Mouse (Mus musculus): ENCODE data around the gene Npas2. TPM values are rescaled to one million over a fixed set of nuclear protein-coding genes. Genes with fewer than 3 reads are reported as not detected.
A peak's percentile ranks its signal among the peaks of the same experiment; 100 is the strongest.

Npas2 gene
- total RNA-seq (2021), result 10 to 100 TPM; 19.8 to 21.3 TPM
- long read RNA-seq, partial matches to known transcripts, result 1 of 6 reads
- long read RNA-seq, other reads (novel, unspliced or antisense), result 5 of 6 reads

DNA sequence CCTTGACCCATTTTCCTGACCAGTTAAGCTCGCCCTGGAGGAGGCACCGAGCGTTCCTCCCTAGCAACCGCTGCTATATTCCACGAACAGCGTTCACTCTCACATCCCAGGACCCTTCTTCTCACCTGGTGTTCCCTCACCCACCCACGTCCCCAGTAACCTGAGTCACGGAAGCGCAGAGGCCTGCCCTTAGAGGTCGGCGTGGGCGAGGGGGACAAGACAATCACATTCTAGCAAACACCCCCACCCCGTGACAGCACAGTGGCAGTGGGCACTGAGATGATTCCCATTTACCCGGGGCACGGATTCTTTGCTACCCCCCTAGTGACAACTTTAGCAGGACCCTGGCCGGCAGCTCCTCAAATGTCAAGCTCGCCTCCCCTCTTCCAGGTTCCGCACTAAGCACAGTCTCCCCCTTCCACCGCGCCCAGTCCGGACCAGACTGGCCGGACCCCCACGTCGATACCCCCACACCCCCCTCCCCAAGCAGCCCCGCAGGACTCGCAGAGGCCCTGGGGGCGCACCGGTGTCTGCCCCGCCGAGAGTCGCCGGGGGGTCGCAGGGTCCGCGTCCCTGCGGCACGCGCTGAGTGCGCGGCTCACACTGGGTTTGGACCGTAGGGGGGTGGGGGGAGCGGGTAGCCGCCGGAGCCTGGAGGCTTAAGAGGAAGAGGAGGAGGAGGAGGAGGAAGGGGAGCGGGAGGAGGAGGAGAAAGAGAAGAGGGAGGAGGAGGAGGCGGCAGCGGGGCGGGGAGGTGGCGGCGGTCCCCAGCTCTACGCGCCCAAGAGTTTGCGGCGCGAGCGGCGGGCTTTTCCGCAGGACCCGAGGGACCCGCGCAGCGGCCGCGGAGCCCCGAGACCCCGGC, at the start of gene Npas2:
TSS of gene Npas2 (plus strand) at position 735 of the 865 bp plus-strand sequence.
- DNase-seq (ENCODE audit: low spot score in 2 of 2), result peak in 1 of 2 experiments; percentile 27

DNA sequence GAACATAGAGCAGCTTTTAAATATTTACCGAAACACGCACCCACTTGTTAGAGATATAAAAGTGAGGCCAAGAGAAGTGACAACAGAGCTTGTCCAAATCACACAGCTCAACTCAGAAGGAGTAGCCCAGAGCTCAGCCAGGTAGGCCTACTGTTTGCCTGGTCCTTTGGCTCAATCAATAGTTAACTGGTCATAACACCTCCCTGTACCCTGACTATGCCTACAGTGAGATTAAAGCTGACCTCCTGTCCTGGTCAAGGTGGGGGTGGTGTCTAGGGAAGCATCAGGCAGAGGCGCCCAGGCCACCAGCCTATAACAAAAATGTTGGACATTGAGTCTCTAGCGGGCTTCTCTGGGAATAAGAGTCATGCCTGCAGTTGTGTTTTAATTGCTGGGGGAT, 36.8 kb upstream of the Npas2 start:
- DNase-seq (ENCODE audit: low spot score in 2 of 2), result no peak

DNA sequence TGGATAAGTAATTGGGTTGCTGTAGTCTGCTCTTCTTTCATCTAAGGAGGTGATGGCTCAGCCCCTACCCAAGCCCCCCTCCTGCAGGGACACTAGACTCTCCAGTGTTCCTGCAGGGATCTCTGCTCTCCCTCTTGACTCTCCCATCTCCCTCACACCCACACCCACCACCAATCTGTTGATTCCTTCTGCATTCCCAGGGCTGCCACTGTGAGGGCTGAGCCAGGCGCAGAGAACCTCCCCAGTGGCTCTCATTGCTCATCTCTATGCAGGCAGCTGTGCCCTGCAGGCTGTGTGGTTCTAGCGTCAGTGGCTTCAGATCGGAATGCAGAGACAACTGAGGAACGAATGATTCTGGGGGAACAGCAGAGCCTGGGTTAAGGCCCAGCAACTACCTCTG, 33.4 kb upstream of the Npas2 start:
- DNase-seq (ENCODE audit: low spot score in 2 of 2), result peak; percentile 9 to 19

DNA sequence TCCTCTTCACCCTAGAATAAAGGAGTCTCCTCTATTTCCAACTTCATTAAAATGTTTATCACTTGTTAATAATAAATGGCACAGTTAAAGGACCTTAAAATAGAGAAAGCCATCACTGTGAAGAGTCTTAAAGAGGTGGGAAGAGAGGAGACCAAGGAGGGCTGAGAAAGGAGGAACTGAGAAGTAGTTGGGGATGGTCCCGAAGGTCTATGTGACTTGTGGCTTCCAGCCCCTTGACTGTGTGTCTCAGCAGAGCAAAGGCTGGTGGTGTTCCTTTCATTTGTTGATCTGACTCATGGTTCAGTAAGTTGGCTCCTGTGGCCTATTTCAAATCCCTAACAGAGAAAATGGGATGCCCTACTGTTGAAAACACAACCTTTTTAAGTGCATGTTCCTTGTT, 30.5 kb upstream of the Npas2 start:
- DNase-seq (ENCODE audit: low spot score in 2 of 2), result no peak

DNA sequence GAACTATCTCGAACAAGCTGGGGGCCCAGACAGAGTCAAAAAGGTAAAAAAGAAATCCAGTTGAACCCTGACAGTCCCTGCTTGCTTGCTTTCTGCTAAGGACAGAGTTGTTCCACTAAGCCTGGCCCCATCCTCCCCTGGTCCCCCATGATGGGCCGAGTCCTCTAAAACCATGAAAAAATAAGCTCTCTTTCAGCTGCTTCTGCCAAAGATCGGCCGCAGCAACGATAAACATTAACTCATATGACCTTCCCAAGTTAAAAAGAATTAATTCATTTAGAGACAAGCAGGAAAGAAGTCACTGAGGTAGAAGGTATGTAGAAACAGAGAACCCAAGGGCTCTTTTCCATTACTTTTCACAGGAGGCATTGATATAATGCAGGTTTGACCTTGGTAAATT, 16.8 kb upstream of the Npas2 start:
- no peak for DNase-seq (ENCODE audit: low spot score in 2 of 2)

DNA sequence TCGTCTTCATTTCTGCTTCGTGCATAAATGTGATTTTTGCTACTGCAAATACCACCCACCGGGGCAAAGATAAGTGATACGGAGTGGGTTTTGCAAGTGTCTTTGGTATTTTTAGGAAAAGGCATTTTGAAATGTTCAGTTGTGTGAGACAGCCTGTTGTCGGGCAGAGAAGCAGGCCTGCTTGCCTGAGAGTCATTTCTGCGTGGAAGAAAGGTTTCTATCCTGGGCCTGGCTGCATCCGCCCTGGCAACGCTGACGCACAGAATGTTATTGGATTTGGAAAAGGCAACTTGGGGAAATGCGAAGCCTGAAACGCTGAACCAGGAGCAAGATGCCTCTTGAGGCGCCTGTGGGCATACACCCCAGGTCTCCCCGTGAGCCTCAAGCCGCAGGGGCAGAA, 16.3 kb upstream of the Npas2 start:
- peak; percentile 42 to 54 for DNase-seq (ENCODE audit: low spot score in 2 of 2)

DNA sequence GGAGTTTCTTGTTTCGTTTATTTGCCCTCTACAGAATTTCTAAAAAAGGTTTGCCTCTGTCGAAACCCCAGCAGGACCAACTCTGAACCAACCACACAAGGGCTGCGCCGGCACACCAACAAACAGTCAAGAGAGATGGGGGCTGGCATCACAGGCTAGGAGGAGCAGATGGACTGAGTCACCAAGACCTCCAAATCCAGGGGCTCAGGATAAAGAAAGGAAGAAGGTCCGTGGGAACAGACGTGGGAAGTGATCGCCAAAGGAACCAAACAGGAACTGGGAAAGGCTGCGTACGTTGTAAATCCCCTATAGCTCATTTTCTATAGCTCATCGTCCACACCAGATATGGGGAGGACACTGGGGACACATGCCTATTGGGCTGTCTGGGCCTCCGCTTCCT, 13.7 kb upstream of the Npas2 start:
- DNase-seq (ENCODE audit: low spot score in 2 of 2), result no peak

DNA sequence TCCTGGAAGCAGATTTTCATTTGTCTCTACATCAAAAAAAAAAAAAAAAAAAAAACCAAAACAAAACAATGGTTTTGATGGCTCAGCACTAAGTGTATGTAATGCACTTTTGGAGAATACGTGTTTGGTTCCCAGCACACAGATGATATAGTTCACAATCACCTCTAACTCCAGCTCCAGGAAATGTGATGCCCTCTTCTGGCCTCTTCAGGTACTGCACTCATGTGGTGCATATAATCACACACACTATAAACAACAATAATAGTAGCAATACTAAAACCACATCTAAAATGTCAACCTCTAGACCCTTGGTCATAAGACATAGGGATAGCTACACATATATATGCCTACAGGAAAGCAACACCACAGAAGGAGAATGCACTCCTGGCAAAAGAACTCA, 13.0 kb upstream of the Npas2 start:
- DNase-seq (ENCODE audit: low spot score in 2 of 2), result no peak

DNA sequence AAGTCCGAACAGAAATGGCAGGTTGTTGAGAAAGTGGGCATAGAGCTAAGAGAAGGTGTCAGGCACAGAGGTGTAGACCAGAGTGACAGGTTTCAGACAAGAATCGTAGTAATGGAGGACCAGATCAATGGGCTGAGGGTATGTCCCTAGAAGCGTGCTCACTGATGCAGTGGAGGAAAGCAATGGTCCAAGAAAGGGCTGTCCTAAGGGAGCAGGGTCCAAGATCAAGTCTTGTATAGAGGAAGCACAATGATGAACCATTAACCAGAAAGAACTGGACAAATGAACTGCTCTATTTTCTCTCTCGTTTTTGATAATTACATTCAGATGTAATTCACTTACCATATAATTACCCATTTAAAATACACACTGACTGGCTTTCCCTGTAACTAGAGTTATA, 11.6 kb upstream of the Npas2 start:
- DNase-seq (ENCODE audit: low spot score in 2 of 2), result no peak

DNA sequence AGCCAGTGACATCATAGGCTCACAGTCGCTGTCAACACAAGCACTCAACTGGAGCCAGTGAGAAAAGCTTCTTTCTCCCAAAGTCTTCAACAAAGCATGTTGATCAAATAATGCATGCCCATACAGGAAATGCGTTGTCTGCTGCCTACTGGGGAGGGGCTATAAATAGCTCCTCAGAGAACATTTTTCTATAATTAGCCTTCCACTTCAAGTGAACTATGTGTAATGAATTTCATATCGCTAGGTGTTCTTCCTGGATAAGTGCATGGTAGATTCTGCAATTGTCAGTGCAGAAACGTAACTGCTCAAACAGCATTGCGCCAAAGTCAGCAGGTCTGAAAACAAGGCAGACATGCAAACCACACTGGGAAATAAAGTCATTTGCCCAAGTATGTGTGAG, 7.7 kb upstream of the Npas2 start:
- DNase-seq (ENCODE audit: low spot score in 2 of 2), result no peak

DNA sequence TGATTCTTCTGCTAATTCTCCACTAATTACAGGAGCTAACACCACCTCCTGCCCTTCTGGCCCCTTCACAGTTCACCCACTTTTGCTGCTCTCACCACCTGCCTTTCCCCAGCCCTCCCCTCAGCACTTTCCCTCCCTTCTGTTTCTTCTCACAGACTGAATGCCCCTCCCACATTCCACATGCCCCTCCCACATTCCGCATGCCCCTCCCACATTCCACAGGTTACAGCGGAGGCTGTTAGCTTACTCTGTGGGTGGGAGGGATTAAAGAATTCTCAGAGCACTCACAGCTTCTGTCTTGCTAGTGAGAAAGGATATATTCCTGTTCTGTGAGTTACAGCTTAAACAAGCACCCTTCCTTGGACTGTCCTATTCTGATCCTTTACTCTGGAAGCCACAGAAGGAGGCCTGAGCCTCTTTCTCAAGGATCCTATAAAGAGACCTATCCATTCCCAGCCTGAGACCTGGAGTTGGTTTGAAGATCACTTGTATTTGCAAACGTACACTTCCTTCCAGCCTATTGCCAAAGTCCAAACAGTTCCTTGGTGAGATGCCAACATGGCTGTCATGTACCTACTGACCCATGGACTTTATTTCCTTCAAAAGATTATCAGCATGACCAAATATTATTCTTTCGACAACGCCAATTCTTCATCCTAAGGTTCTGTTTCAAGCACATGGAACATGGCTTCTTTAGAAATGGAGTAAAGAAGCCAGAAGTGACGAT, 6.7 kb upstream of the Npas2 start:
- DNase-seq (ENCODE audit: low spot score in 2 of 2), result no peak

DNA sequence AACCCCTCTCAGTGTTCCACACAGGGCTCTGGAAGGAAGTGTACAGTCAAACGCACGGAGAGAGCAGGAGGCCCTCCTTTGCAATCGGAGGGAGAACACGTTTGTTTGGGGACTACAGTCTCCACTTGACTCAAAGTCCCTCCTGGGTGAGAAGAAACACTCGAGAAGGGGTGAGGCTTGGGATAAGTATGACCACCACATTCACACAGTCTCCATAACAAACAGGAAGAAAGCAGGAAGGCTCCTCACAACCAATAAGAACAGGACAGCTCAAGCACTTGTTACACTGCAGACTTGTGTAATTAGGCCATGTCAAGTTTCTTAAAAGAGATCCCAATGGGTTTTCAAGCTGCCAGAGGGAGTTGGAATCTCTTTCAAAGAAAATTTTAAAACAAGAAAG, 2.4 kb upstream of the Npas2 start:
- DNase-seq (ENCODE audit: low spot score in 2 of 2), result no peak

DNA sequence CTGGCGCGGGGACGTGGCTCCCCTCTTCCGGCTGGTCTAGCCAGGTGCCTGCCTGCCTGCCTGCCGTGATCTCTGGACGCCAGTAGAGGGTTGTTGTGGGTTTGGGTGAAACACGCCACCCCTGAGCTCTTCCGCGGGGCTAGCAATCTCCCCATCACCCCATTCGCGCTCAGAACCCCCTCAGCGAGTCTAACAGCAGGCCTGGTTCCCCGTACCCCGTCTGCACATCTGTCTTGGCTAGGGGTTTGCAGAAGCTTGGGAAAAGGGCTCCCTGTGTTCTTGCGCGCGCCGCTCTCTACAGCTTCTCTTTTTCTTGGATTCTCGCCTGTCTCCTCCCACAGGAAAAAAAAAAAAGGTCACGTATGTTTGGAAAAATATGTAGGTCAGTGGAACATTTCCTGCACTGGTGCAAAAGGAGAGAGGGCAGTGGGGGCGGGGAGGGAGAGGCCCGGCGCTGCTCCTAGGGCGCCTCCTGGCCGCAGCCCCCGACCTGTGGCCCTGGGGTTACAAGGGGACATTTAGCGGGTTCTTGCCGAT, 1.0 kb upstream of the Npas2 start:
- DNase-seq (ENCODE audit: low spot score in 2 of 2), result peak; percentile 36 to 43

DNA sequence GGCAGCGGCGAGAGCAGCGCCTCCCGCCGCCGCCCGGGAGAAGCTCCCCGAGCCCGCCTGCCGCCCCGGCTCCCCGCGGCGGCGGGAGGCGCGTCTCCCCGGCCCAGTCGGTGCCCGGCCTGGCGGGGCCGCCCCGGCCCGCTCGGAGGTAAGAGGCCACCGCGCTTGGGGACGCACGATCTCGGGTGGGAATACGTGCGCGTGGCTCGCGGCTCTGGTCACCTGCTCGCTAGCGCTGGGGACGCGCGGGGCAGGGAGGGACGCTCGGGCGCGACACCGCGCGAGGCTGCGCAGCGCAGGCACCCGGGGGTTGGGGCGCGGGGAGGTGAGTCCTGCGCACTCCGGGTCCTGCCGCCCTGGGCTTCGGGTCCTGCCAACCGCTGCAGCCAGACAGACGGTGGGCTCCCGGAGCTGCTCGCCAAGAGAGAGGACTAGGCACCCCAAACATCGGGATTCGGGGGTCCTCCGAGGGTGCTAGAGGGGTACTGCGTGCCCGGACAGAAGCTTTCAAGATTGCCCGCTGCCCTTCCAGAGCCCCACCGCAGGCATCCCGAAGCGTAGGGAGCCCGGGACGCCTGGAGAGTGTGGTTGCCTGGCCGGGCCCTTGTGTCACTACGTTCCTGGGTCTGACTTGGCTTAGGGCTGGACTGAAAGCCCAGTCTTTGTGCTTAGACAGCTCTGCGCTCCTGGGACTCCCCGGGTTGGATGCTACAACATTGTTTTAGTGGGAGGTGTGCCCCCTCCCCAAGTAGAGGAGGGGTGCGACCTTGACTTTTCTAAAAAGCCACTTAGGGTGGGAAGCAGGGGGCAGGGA, 538 bp downstream of the Npas2 start:
- DNase-seq (ENCODE audit: low spot score in 2 of 2), result peak; percentile 57 to 70

DNA sequence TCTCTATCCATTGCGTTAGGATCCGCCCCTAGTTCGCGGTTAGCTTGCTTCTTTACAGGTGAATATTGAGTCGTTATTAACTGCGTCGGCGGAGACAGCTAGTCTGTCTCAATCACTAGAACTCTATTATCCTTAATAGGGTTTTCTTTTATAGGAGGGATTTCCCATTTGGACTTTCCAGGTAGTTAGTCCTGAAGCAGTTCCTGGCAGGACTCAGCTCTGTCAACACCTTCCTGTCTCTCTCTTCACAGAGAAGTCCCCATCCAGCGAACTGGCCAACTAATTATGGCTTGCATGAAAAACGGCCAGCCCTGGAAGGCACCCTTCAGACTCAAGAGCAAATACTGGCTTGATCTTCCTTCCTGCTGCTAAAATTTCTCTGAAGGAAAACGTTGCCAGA, 1.4 kb downstream of the Npas2 start:
- DNase-seq (ENCODE audit: low spot score in 2 of 2), result no peak

DNA sequence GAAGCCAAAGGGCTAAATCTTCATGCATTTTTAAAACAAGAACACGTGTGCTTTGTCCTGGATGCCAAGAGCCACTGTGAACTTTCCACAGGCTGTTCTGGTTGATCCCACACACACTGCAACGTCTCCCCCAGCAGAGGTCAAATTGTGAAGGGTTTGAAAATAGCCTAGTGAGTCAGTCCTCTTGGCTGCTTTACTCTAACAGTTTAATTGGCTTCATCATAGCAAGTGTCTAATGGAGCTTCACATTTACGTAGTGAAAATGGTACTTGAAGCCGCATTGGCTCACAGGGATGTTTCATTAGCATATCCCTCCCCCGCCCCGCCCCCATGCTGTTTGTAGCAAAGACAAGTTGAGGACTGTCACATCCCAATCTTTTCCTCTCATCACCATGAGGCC, 2.6 kb downstream of the Npas2 start:
- DNase-seq (ENCODE audit: low spot score in 2 of 2), result no peak

DNA sequence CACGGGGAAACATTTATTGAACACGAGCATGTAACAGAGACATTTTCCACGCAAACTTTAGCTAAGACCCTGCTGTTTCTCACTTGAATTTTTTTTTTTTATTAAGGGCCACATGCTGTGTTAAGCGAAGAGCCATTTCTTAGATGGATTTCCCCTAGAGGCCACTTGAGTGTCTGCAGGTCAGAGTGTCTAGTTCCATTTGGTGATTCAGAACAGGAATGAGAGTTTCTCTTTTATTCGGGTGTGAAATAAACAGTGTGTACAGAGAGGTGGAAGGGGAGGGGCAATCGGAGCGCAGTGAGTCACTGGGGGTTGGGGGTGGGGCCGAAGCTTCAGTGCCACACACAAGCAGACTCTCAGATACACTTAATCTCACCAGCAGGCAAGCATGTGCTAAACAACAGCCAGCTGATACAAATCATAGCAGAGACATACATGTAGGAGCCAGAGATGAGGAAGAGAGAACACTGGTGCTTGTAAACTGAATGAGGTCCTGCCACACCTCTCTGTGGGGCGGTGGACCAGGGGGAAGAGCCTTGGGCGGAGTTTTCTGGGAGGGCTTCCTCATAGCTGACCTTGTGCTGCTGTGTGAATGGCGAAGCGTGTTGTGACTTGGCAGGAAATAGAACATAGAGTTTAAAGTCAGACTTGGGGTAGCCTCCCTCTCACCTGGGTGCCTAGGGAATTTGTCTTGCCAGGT, 3.3 kb downstream of the Npas2 start:
- no peak for DNase-seq (ENCODE audit: low spot score in 2 of 2)

DNA sequence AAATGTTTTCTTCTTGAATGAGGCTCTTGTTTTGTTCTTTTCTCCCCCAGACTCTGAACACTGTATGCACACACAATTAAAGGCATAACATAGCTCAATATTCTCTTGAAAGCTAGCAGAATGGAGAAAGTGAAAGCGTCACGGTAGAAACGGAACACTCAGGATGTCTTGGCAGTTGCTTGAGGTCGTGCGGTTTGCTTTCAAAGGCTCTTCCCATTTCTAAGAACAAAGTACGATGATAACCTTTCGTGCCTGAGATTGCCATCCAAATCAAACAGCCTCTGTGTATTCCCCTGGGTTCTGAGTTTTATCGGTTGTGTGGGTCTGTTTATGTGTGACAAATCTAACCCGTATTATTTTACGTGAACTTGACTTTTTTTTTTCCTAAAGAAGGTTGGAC, 11.5 kb downstream of the Npas2 start:
- no peak for DNase-seq (ENCODE audit: low spot score in 2 of 2)

DNA sequence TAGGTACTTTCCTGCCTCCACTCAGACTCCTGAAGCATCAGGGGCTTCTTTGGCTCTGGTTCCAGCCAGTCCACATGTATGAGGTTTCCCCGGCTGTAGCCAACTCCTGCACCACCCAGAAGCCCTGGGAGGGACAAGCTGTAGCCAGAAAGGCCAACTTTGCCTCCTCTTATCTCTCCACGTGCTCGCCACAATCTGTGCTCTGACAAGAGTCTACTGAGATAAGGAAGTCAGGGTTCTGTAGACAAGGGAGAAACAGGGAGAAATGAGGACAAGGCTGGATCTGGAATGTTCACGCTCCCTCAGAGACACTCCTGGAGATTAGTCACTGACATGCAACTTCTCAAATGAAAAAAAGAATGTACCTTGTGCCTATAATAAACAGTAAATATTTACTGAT, 12.2 kb downstream of the Npas2 start:
- no peak for DNase-seq (ENCODE audit: low spot score in 2 of 2)

DNA sequence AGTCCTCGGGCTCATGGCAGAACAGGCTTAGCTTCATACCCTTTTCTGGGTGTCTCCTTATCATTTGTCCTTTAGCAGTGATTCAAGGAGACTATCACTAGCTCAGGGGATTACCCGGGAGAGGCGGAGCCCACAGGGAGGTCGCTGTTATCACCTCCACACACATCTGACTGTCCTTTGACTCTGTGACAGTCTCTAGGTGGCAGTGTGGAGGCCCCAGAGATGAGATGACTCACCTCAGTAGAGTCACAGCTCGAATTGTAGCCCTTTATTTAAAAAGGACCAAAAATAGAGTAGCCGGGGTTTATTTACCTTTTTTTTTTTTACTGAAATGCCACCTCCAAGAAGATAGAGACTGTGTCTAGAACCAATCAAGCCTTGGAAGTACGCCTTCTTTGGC, 13.4 kb downstream of the Npas2 start:
- no peak for DNase-seq (ENCODE audit: low spot score in 2 of 2)

DNA sequence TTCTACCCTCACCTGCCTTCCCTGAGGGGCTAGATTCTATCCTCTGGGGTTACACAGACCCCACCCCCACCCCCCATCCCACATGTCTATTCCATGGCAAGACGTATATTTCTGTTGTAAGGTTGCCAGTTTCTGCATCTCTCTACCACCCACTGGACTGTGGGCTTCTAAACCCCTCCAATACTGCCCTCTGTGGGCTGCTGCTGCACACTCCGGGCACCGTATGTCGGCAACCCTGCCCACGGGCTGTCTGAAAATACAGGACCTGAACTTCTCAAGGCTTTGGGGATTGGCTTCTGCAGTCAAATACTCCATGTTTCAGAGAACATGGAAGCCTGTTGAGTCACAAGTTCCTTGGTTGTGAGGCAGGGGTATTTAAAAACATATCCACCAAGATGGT, 17.4 kb downstream of the Npas2 start:
- no peak for DNase-seq (ENCODE audit: low spot score in 2 of 2)
